In genomic region chr6:94256982-94257830, GRCm38 (mm10) we compare ENCODE assay signal across 11 mouse cellular contexts. TPM values are rescaled to one million over a fixed set of nuclear protein-coding genes. Genes with fewer than 3 reads are reported as not detected.
DNase-seq lines count a peak whose midpoint lies in the region; ATAC-seq lines count a peak whose summit lies in the region.
"Had no signal": no experiment of that assay in that cellular context is flagged by ENCODE, and none has a peak within 500 bp of the region (broad histone marks: within the 10 kb centered on the region; RNA-seq: fewer than 3 reads in every experiment).

No protein-coding gene starts in this region.

- no peak overlapping the region for H3K4me2 ChIP-seq in lung, embryonic 16.5 days (ENCODE audit: low read depth, low read length)
- H3K4me2 ChIP-seq in intestine, embryonic 15.5 days (replicated peaks), result peak overlapping the region; percentile 48
- no peak overlapping the region for H3K4me2 ChIP-seq in limb, embryonic 13.5 days (replicated peaks)
- H3K4me2 ChIP-seq in stomach, embryonic 16.5 days (ENCODE audit: low read depth, low read length), result peak overlapping the region; percentile 29

- no peaks in the 10 kb centered on the region for H3K9me3 ChIP-seq in lung, embryonic 16.5 days (ENCODE audit: control insufficient read depth, low read length)
- no peaks in the 10 kb centered on the region for H3K9me3 ChIP-seq in intestine, embryonic 15.5 days
- no peaks in the 10 kb centered on the region for H3K9me3 ChIP-seq in limb, embryonic 13.5 days
- no peaks in the 10 kb centered on the region for H3K9me3 ChIP-seq in stomach, embryonic 16.5 days (replicated peaks; ENCODE audit: control insufficient read depth, low read length)

- no peak for ATAC-seq in lung, embryonic 16.5 days (ENCODE audit: low read depth)
- peak; percentile 74 for ATAC-seq in intestine, embryonic 15.5 days
- ATAC-seq in limb, embryonic 13.5 days (ENCODE audit: low FRiP score, low read depth), result no peak
- no peak for ATAC-seq in stomach, embryonic 16.5 days (ENCODE audit: insufficient read depth, low FRiP score)
- ATAC-seq in megakaryocyte progenitor cell, adult 5-6 weeks (replicated peaks; ENCODE audit: poor library complexity), result no peak

- no peaks in the 10 kb centered on the region for H3K27me3 ChIP-seq in lung, embryonic 16.5 days (ENCODE audit: control insufficient read depth, insufficient read depth, low read depth, low read length)
- H3K27me3 ChIP-seq in intestine, embryonic 15.5 days (replicated peaks), result no peaks in the 10 kb centered on the region
- no peaks in the 10 kb centered on the region for H3K27me3 ChIP-seq in limb, embryonic 13.5 days
- no peaks in the 10 kb centered on the region for H3K27me3 ChIP-seq in stomach, embryonic 16.5 days (ENCODE audit: control insufficient read depth, insufficient read depth, low read length)

- DNase-seq in lung, postnatal 4 days, result no peak
- no peak for DNase-seq in layer of hippocampus, adult 9-10 months (ENCODE audit: low spot score)
- no peak for DNase-seq in right cerebral cortex, postnatal 4 days
- DNase-seq: adrenal gland, postnatal 14 days; right cerebral cortex, postnatal 14 days had no signal

- H3K27ac ChIP-seq in lung, embryonic 16.5 days (ENCODE audit: low read length), result peak overlapping the region; percentile 54
- peak overlapping the region; percentile 64 for H3K27ac ChIP-seq in intestine, embryonic 15.5 days
- H3K27ac ChIP-seq in limb, embryonic 13.5 days, result peak overlapping the region; percentile 22; the same call in 1 of the 2 replicates
- H3K27ac ChIP-seq in stomach, embryonic 16.5 days (ENCODE audit: low read length), result peak overlapping the region; percentile 87
- H3K27ac ChIP-seq: macrophage had no signal

- 47% methylated on average over 12 of the region's 12 CpGs for WGBS in lung, embryonic 16.5 days
- WGBS in intestine, embryonic 15.5 days, result 31% methylated on average over 12 of the region's 12 CpGs
- 52% methylated on average over 12 of the region's 12 CpGs for WGBS in limb, embryonic 13.5 days
- 38% methylated on average over 12 of the region's 12 CpGs for WGBS in stomach, embryonic 16.5 days

- H3K4me1 ChIP-seq in lung, embryonic 16.5 days (replicated peaks; ENCODE audit: control insufficient read depth, insufficient read depth, low read length), result peaks cover 17% of the 10 kb centered on the region
- H3K4me1 ChIP-seq in intestine, embryonic 15.5 days (replicated peaks), result peaks cover 21% of the 10 kb centered on the region
- H3K4me1 ChIP-seq in limb, embryonic 13.5 days, result peaks cover 55% of the 10 kb centered on the region
- H3K4me1 ChIP-seq in stomach, embryonic 16.5 days (ENCODE audit: control insufficient read depth, insufficient read depth, low read length), result peaks cover 24% of the 10 kb centered on the region

- no peak overlapping the region for H3K9ac ChIP-seq in lung, embryonic 16.5 days (ENCODE audit: low read length)
- H3K9ac ChIP-seq in intestine, embryonic 15.5 days, result no peak overlapping the region
- H3K9ac ChIP-seq in limb, embryonic 13.5 days, result no peak overlapping the region
- 0 out of 2 replicates have a peak overlapping the region, but pooled peaks have one; percentile 31 for H3K9ac ChIP-seq in stomach, embryonic 16.5 days (ENCODE audit: low read length)

- no peaks in the 10 kb centered on the region for H3K36me3 ChIP-seq in lung, embryonic 16.5 days (ENCODE audit: control insufficient read depth, insufficient read depth, low read length)
- no peaks in the 10 kb centered on the region for H3K36me3 ChIP-seq in intestine, embryonic 15.5 days
- no peaks in the 10 kb centered on the region for H3K36me3 ChIP-seq in limb, embryonic 13.5 days
- no peaks in the 10 kb centered on the region for H3K36me3 ChIP-seq in stomach, embryonic 16.5 days (ENCODE audit: control insufficient read depth, insufficient read depth, low read length)

- H3K4me3 ChIP-seq in lung, embryonic 16.5 days (ENCODE audit: low read length), result no peak overlapping the region
- no peak overlapping the region for H3K4me3 ChIP-seq in intestine, embryonic 15.5 days (replicated peaks)
- no peak overlapping the region for H3K4me3 ChIP-seq in limb, embryonic 13.5 days
- H3K4me3 ChIP-seq in stomach, embryonic 16.5 days (replicated peaks; ENCODE audit: low read length), result no peak overlapping the region

RNA-seq across cellular contexts. Expression of gene Magi1, which starts 26.5 kb away (rescaled TPM):
- 8.9 and 9.4 TPM in 2 replicates for polyA plus RNA-seq in lung, embryonic 16.5 days (2015; fragmentation: Nextera tagmentation; extraction: Ambion mirVana)
- polyA plus RNA-seq in intestine, embryonic 15.5 days (2015; fragmentation: Nextera tagmentation; extraction: Ambion mirVana), result 10.1 and 10.2 TPM in 2 replicates
- polyA plus RNA-seq in limb, embryonic 13.5 days (2015; fragmentation: Nextera tagmentation; extraction: Ambion mirVana), result 12.5 and 13.9 TPM in 2 replicates
- polyA plus RNA-seq in stomach, embryonic 16.5 days (2015; fragmentation: Nextera tagmentation; extraction: Ambion mirVana), result 8.7 and 8.9 TPM in 2 replicates
- total RNA-seq in megakaryocyte progenitor cell, adult 5-6 weeks (2015), result 0.07 and 0.15 TPM in 2 replicates
- total RNA-seq in megakaryocyte progenitor cell, adult 5-6 weeks (2017), result 0.21 and 3.3 TPM in 2 replicates

Comparison
In these comparisons a context has a peak if more than half of its experiments do, and no peak if none do; other contexts are left out.
1. H3K27ac ChIP-seq: peak in every context shown above with its lines; median percentile 87 in stomach, embryonic 16.5 days; 64 in intestine, embryonic 15.5 days; 54 in lung, embryonic 16.5 days; 22 in limb, embryonic 13.5 days.
2. H3K4me2 ChIP-seq: peak in intestine, embryonic 15.5 days (single experiment) and stomach, embryonic 16.5 days (single experiment); none in lung, embryonic 16.5 days (single experiment) and limb, embryonic 13.5 days (single experiment).